8 mouse cellular contexts compared by ENCODE assay signal in the genomic region with DNA sequence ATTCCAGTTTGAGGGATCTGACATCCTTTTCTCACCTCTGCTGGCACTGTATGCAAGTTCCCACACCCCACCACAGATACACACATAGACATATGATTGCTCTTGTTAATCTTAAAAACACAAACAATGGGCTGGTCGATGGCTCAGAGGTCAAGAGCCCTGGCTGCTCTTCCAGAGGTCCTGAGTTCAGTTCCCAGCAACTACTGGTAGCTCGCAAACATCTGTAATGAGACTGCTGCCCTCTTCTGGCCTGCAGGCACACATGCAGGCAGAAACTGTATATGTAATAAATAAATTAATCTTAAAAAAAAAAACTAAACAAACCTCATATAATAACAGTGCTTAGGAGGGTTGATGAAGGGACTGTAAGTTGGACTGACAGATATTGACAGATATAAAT. TPM values are rescaled to one million over a fixed set of nuclear protein-coding genes. Genes with fewer than 3 reads are reported as not detected.
DNase-seq lines count a peak whose midpoint lies in the region; ATAC-seq and TF ChIP-seq lines count a peak whose summit lies in the region.

No protein-coding gene starts in this region.

- H3K36me3 ChIP-seq in forebrain, embryonic 14.5 days (ENCODE audit: control insufficient read depth, insufficient read depth, low read length) = peaks cover 54% of the 10 kb centered on the region
- H3K36me3 ChIP-seq in forebrain, embryonic 16.5 days (ENCODE audit: control insufficient read depth, insufficient read depth) = peaks cover 22% of the 10 kb centered on the region
- peaks cover 49% of the 10 kb centered on the region for H3K36me3 ChIP-seq in midbrain, postnatal 0 days (ENCODE audit: insufficient read depth, low read length)
- peaks cover 46% of the 10 kb centered on the region for H3K36me3 ChIP-seq in midbrain, embryonic 10.5 days
- H3K36me3 ChIP-seq in stomach, postnatal 0 days (ENCODE audit: control insufficient read depth, insufficient read depth, low read length) = peaks cover 32% of the 10 kb centered on the region

- no peak for ATAC-seq in forebrain, embryonic 14.5 days
- no peak for ATAC-seq in forebrain, embryonic 16.5 days
- ATAC-seq in midbrain, postnatal 0 days (ENCODE audit: low FRiP score) = no peak
- no peak for ATAC-seq in stomach, postnatal 0 days (ENCODE audit: low FRiP score, low TSS enrichment)

- no peak overlapping the region for H3K4me2 ChIP-seq in forebrain, embryonic 14.5 days (ENCODE audit: low read length)
- no peak overlapping the region for H3K4me2 ChIP-seq in forebrain, embryonic 16.5 days (ENCODE audit: low read length)
- H3K4me2 ChIP-seq in midbrain, postnatal 0 days (ENCODE audit: low read depth, low read length, poor library complexity, severe bottlenecking) = no peak overlapping the region
- no peak overlapping the region for H3K4me2 ChIP-seq in stomach, postnatal 0 days (replicated peaks; ENCODE audit: low read depth)

- H3K9ac ChIP-seq in forebrain, embryonic 14.5 days (ENCODE audit: low read length) = no peak overlapping the region
- H3K9ac ChIP-seq in forebrain, embryonic 16.5 days (replicated peaks; ENCODE audit: low read depth, low read length) = no peak overlapping the region
- H3K9ac ChIP-seq in midbrain, postnatal 0 days (replicated peaks; ENCODE audit: low read length, poor library complexity, severe bottlenecking) = no peak overlapping the region
- no peak overlapping the region for H3K9ac ChIP-seq in stomach, postnatal 0 days (ENCODE audit: low read length)

- H3K27ac ChIP-seq in forebrain, embryonic 14.5 days (ENCODE audit: low read depth, low read length) = no peak overlapping the region
- H3K27ac ChIP-seq in forebrain, embryonic 16.5 days (ENCODE audit: low read length) = no peak overlapping the region
- H3K27ac ChIP-seq in midbrain, postnatal 0 days (ENCODE audit: low read depth, low read length) = no peak overlapping the region
- no peak overlapping the region for H3K27ac ChIP-seq in midbrain, embryonic 10.5 days (replicated peaks)
- no peak overlapping the region for H3K27ac ChIP-seq in stomach, postnatal 0 days (replicated peaks)

- DNase-seq in forebrain, embryonic 14.5 days (ENCODE audit: low spot score) = peak; percentile 17
- DNase-seq in midbrain, postnatal 0 days (ENCODE audit: low spot score) = no peak
- DNase-seq in midbrain, embryonic 10.5 days (ENCODE audit: low spot score) = no peak
- peak; percentile 6 for DNase-seq in embryo, embryonic 9.5 days (ENCODE audit: extremely low spot score)
- DNase-seq in stomach, postnatal 0 days (ENCODE audit: low spot score) = peak; percentile 42
- DNase-seq in ovary, postnatal 10 days (ENCODE audit: low spot score) = no peak
- no peak for DNase-seq in MN1 (ENCODE audit: low spot score)

- TF ChIP-seq EP300 in stomach, postnatal 0 days (optimal IDR thresholded peaks at IDR 0.05) = no peak

- TF ChIP-seq CTCF in midbrain, postnatal 0 days (IDR thresholded peaks at IDR 0.05) = peak; percentile 59
- TF ChIP-seq CTCF in stomach, postnatal 0 days (IDR thresholded peaks at IDR 0.05; ENCODE audit: low read depth) = peak; percentile 69

- no peaks in the 10 kb centered on the region for H3K27me3 ChIP-seq in forebrain, embryonic 14.5 days (replicated peaks; ENCODE audit: control insufficient read depth, insufficient read depth, low read length)
- no peaks in the 10 kb centered on the region for H3K27me3 ChIP-seq in forebrain, embryonic 16.5 days (replicated peaks; ENCODE audit: control insufficient read depth, insufficient read depth, low read length)
- no peaks in the 10 kb centered on the region for H3K27me3 ChIP-seq in midbrain, postnatal 0 days (ENCODE audit: insufficient read depth, low read length)
- H3K27me3 ChIP-seq in midbrain, embryonic 10.5 days (ENCODE audit: low read depth, poor library complexity, severe bottlenecking) = no peaks in the 10 kb centered on the region
- no peaks in the 10 kb centered on the region for H3K27me3 ChIP-seq in stomach, postnatal 0 days (ENCODE audit: control insufficient read depth, insufficient read depth, low read length)

- no peaks in the 10 kb centered on the region for H3K9me3 ChIP-seq in forebrain, embryonic 14.5 days (replicated peaks; ENCODE audit: control insufficient read depth, low read length)
- no peaks in the 10 kb centered on the region for H3K9me3 ChIP-seq in forebrain, embryonic 16.5 days (ENCODE audit: control insufficient read depth, low read length)
- H3K9me3 ChIP-seq in midbrain, postnatal 0 days (ENCODE audit: low read length) = no peaks in the 10 kb centered on the region
- no peaks in the 10 kb centered on the region for H3K9me3 ChIP-seq in midbrain, embryonic 10.5 days (replicated peaks)
- H3K9me3 ChIP-seq in stomach, postnatal 0 days (ENCODE audit: control insufficient read depth, low read length) = no peaks in the 10 kb centered on the region

- H3K4me3 ChIP-seq in forebrain, embryonic 14.5 days (ENCODE audit: low read depth, low read length) = no peak overlapping the region
- no peak overlapping the region for H3K4me3 ChIP-seq in forebrain, embryonic 16.5 days (replicated peaks; ENCODE audit: low read length)
- H3K4me3 ChIP-seq in midbrain, postnatal 0 days (ENCODE audit: low read depth, low read length) = no peak overlapping the region
- no peak overlapping the region for H3K4me3 ChIP-seq in midbrain, embryonic 10.5 days
- no peak overlapping the region for H3K4me3 ChIP-seq in stomach, postnatal 0 days (ENCODE audit: low read depth, low read length)

- 68% methylated on average over 2 of the region's 2 CpGs for WGBS in forebrain, embryonic 14.5 days
- 79% methylated on average over 2 of the region's 2 CpGs for WGBS in forebrain, embryonic 16.5 days
- WGBS in midbrain, postnatal 0 days = 71% methylated on average over 2 of the region's 2 CpGs
- 74% methylated on average over 2 of the region's 2 CpGs for WGBS in midbrain, embryonic 10.5 days
- WGBS in stomach, postnatal 0 days = 77% methylated on average over 2 of the region's 2 CpGs

- no peaks in the 10 kb centered on the region for H3K4me1 ChIP-seq in forebrain, embryonic 14.5 days (ENCODE audit: control insufficient read depth, insufficient read depth, low read length)
- H3K4me1 ChIP-seq in forebrain, embryonic 16.5 days (replicated peaks; ENCODE audit: control insufficient read depth, insufficient read depth, low read length) = no peaks in the 10 kb centered on the region
- H3K4me1 ChIP-seq in midbrain, postnatal 0 days (ENCODE audit: insufficient read depth, low read length) = no peaks in the 10 kb centered on the region
- no peaks in the 10 kb centered on the region for H3K4me1 ChIP-seq in midbrain, embryonic 10.5 days
- H3K4me1 ChIP-seq in stomach, postnatal 0 days (replicated peaks; ENCODE audit: control insufficient read depth, insufficient read depth) = no peaks in the 10 kb centered on the region

RNA-seq across cellular contexts. Expression of a gene that starts 13.8 kb away (rescaled TPM):
- 28.9 and 31.0 TPM in 2 replicates for polyA plus RNA-seq in forebrain, embryonic 14.5 days (2014; fragmentation: Nextera tagmentation; extraction: Ambion mirVana)
- 31.6 and 32.9 TPM in 2 replicates for polyA plus RNA-seq in forebrain, embryonic 16.5 days (2015; fragmentation: Nextera tagmentation; extraction: Ambion mirVana)
- total RNA-seq in midbrain, postnatal 0 days (2014; rRNA removed) = 17.6 and 23.0 TPM in 2 replicates
- 28.0 and 34.8 TPM in 2 replicates for polyA plus RNA-seq in midbrain, postnatal 0 days (2015; fragmentation: Nextera tagmentation; extraction: Ambion mirVana)
- polyA plus RNA-seq in midbrain, embryonic 10.5 days (2016; fragmentation: Nextera tagmentation; extraction: Ambion mirVana) = 22.5 and 23.0 TPM in 2 replicates
- polyA plus RNA-seq in stomach, postnatal 0 days (2015; fragmentation: Nextera tagmentation; extraction: Ambion mirVana) = 64.7 and 66.4 TPM in 2 replicates

Comparison
In these comparisons a context has a peak if more than half of its experiments do, and no peak if none do; other contexts are left out.
1. DNase-seq: peak in forebrain, embryonic 14.5 days (single experiment), embryo, embryonic 9.5 days (single experiment) and stomach, postnatal 0 days (single experiment); none in midbrain, postnatal 0 days (single experiment), midbrain, embryonic 10.5 days (single experiment), ovary, postnatal 10 days (single experiment) and MN1 (single experiment).